Mouse (Mus musculus) thymus, adult 2 months (tissue): ENCODE data around the gene Wdcp. TPM values are rescaled to one million over a fixed set of nuclear protein-coding genes. Genes with fewer than 3 reads are reported as not detected.

Experiments
- DNase-seq: peaks from one replicate; pipeline ENCODE4 v3.0.0; 2021
- H3K27ac ChIP-seq: fragments of 200-500 bp; 2 replicates; pipeline ENCODE4 v1.5.1; 2012; ENCODE audit warnings: low read length, control low read depth; ENCODE audit not compliant: control insufficient read depth, insufficient read depth
- H3K27me3 ChIP-seq: fragments of 200-500 bp; 2 replicates; pipeline ENCODE4 v1.6.1; 2012; ENCODE audit warnings: mild to moderate bottlenecking, low read length, moderate library complexity, mixed read lengths; ENCODE audit not compliant: control insufficient read depth, insufficient read depth
- H3K36me3 ChIP-seq: fragments of 200-500 bp; 2 replicates; pipeline ENCODE4 v1.6.1; 2012; ENCODE audit warnings: mild to moderate bottlenecking, low read length, moderate library complexity; ENCODE audit not compliant: control insufficient read depth, insufficient read depth
- H3K4me1 ChIP-seq: fragments of 200-500 bp; replicated peaks from 2 replicates; pipeline ENCODE4 v1.6.1; 2012; ENCODE audit warnings: low read length; ENCODE audit not compliant: control insufficient read depth, insufficient read depth
- H3K4me3 ChIP-seq: fragments of 200-500 bp; 2 replicates; pipeline ENCODE4 v1.5.1; 2012; ENCODE audit warnings: mild to moderate bottlenecking, low read length, control low read depth, moderate library complexity; ENCODE audit not compliant: control insufficient read depth, insufficient read depth
- CTCF ChIP-seq: fragments of 200-500 bp; IDR thresholded peaks from 2 replicates; pipeline ENCODE4 v1.5.1; 2012; ENCODE audit warnings: mild to moderate bottlenecking, control low read depth, low read length, moderate library complexity, borderline replicate concordance; ENCODE audit not compliant: control insufficient read depth, poor library complexity, insufficient read depth; ENCODE audit errors: extremely low read depth
- POLR2A ChIP-seq: fragments of 200-500 bp; IDR thresholded peaks from 2 replicates; pipeline ENCODE4 v1.6.1; 2012; ENCODE audit warnings: mild to moderate bottlenecking, low read length, control low read depth, moderate library complexity; ENCODE audit not compliant: control insufficient read depth, poor library complexity, insufficient read depth; ENCODE audit errors: extremely low read depth
- WGBS: fragments of 180-500 bp; shearing (Covaris S2); methylation state at CpG from one replicate; pipeline ENCODE4 v1.1.7; 2018; 5-methylcytosine and 5-hydroxymethylcytosine counted together
- polyA plus RNA-seq: library from polyadenylated mRNA; depleted of rRNA; stranded (reverse); fragments of >200 nt; gene quantifications from 2 replicates; pipeline ENCODE4 v1.2.3, GENCODE M21; 2012

Gene Wdcp
- polyA plus RNA-seq, 1 experiment, result 9.8 TPM

- H3K27ac ChIP-seq, result no peak overlapping the region
- H3K4me3 ChIP-seq, result peak overlapping the region; percentile 20
- peak; percentile 31 for DNase-seq
- under 1% methylated on average over 12 of the region's 12 CpGs for WGBS
- no peak for TF ChIP-seq POLR2A
- TF ChIP-seq CTCF, result no peak
- H3K36me3 ChIP-seq, result no peaks in the 10 kb centered on the region
- peaks cover 12% of the 10 kb centered on the region; the same call in 1 of the 2 replicates for H3K27me3 ChIP-seq
- H3K4me1 ChIP-seq, result peaks cover 6% of the 10 kb centered on the region
These were observed 638 bp downstream of the Wdcp start for GRCm38 (mm10) chr12:4843741-4844140.

- Histone ChIP-seq H3K27ac (no peak overlapping the region), H3K27me3 (no peaks in the 10 kb centered on the region), H3K4me1 (no peaks in the 10 kb centered on the region), H3K4me3 (no peak overlapping the region), H3K36me3 (no peaks in the 10 kb centered on the region)
- 98% methylated on average over 5 of the region's 5 CpGs for WGBS
- peak; percentile 43 for DNase-seq
- TF ChIP-seq CTCF (no peak), POLR2A (no peak)
These were observed 13.1 kb downstream of the Wdcp start for GRCm38 (mm10) chr12:4856160-4856559.

GRCm38 (mm10) chr12:4856834-4857233 lies 13.7 kb downstream of the Wdcp start:
- Histone ChIP-seq H3K36me3 (no peaks in the 10 kb centered on the region), H3K27ac (no peak overlapping the region), H3K4me3 (no peak overlapping the region), H3K27me3 (no peaks in the 10 kb centered on the region), H3K4me1 (no peaks in the 10 kb centered on the region)
- DNase-seq, result no peak
- TF ChIP-seq CTCF (no peak), POLR2A (no peak)
- 97% methylated on average over 2 of the region's 2 CpGs for WGBS

- no peak for DNase-seq
- WGBS, result 69% methylated on average over 11 of the region's 11 CpGs
- TF ChIP-seq POLR2A, result no peak
- no peak for TF ChIP-seq CTCF
- H3K4me3 ChIP-seq, result no peak overlapping the region
- no peaks in the 10 kb centered on the region for H3K4me1 ChIP-seq
- H3K27me3 ChIP-seq, result no peaks in the 10 kb centered on the region
- no peak overlapping the region for H3K27ac ChIP-seq
- H3K36me3 ChIP-seq, result no peaks in the 10 kb centered on the region
These were observed 16.3 kb downstream of the Wdcp start for GRCm38 (mm10) chr12:4859241-4859914.

DNA sequence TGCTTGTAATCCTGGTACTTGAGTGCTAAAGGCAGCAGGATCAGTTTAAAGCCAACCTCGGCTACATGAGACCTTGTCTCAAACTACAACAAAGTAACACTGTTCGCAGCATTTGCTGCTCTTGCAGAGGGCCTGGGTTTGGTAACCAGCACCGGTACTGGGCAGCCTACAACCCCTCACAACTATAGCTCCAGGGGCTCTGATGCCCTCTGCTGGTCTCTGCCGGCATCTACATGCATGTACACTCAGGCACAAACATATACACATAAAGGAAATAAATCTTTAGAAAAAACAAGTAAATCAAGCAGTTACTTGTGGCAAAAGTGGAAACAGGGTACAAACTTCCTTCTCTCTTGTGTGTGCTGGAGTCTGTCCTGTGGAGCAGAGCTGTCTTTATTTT lies 19.6 kb downstream of the Wdcp start:
- DNase-seq, result no peak
- TF ChIP-seq POLR2A (no peak), CTCF (0 out of 2 replicates have a peak, but pooled peaks have one; percentile 39)
- Histone ChIP-seq H3K36me3 (no peaks in the 10 kb centered on the region), H3K27ac (no peak overlapping the region), H3K27me3 (no peaks in the 10 kb centered on the region), H3K4me1 (no peaks in the 10 kb centered on the region), H3K4me3 (no peak overlapping the region)
- 97% methylated on average over 4 of the region's 4 CpGs for WGBS

- DNase-seq, result no peak
- H3K27ac ChIP-seq, result no peak overlapping the region
- no peaks in the 10 kb centered on the region for H3K4me1 ChIP-seq
- no peak overlapping the region for H3K4me3 ChIP-seq
- WGBS, result 94% methylated on average over 4 of the region's 4 CpGs
- H3K36me3 ChIP-seq, result no peaks in the 10 kb centered on the region
- H3K27me3 ChIP-seq, result no peaks in the 10 kb centered on the region
- TF ChIP-seq CTCF, result no peak
- no peak for TF ChIP-seq POLR2A
These were observed 20.7 kb downstream of the Wdcp start for GRCm38 (mm10) chr12:4863654-4864337.
